Mouse (Mus musculus): ENCODE measurements at regions not wholly inside any gene's neighbourhood (a gene's known extent, or its start where the extent isn't known, plus 50 kb on each side); places are given as distances from the start of the nearest gene placed in this dataset.

- H3K4me2 ChIP-seq (ENCODE audit: low read depth, low read length): no peak overlapping the region
- H3K9ac ChIP-seq (ENCODE audit: low read length): no peak overlapping the region
- H3K4me3 ChIP-seq (replicated peaks; ENCODE audit: low read length): no peak overlapping the region
- H3K27me3 ChIP-seq (ENCODE audit: control insufficient read depth, insufficient read depth, low read length): no peaks in the 10 kb centered on the region
- ATAC-seq (ENCODE audit: insufficient read depth, low FRiP score): no peak
- no peaks in the 10 kb centered on the region for H3K4me1 ChIP-seq (ENCODE audit: control insufficient read depth, insufficient read depth, low read length)
- no peaks in the 10 kb centered on the region for H3K9me3 ChIP-seq (replicated peaks; ENCODE audit: control insufficient read depth, low read length)
- H3K27ac ChIP-seq (ENCODE audit: low read length): no peak overlapping the region
- no peaks in the 10 kb centered on the region for H3K36me3 ChIP-seq (ENCODE audit: control insufficient read depth, insufficient read depth, low read length)
These were observed 734.0 kb downstream of the Rps29 start for GRCm38 (mm10) chr12:68425006-68425405.

Measured in stomach, embryonic 16.5 days (tissue).